Mouse (Mus musculus): ENCODE data around the gene Cfap157. TPM values are rescaled to one million over a fixed set of nuclear protein-coding genes. Genes with fewer than 3 reads are reported as not detected.

The Cfap157 gene
- polyA plus RNA-seq, 1 experiment: 0.81 TPM

DNA sequence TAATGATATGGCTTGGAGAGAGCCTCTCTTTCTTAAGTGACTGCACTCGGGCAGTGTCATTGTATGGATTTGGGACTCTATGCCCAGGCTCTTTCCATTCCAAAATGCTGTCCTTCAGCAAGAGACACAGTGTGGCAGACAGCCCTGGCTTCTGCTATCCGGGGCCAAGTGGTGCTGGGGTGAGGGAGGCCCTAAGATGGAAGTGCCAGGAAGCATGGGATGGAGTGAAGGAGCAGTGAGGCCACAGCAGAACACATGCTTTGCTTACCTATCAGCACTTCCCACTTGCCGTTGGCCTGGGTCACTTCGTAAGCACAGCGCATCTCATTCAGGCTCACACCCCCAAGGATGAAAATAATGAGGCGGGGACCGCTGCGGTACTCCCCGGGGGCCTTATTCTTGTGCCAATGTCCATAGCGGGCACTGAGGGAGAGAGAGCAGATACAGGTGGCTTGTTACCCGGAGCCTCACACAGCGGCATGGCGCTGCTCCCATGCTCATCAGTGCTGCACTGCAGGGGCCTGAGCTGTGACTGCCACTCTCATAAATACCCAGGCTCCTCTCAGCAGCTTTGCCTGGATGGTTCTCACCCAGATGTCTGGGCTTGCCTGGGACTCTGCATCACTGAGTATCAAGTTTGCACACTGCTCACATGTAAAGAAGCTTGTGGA is 11.7 kb upstream of the Cfap157 start:
- TF ChIP-seq USF1 (IDR thresholded peaks at IDR 0.05; ENCODE audit: low read depth): no peak
- TF ChIP-seq CTCF (IDR thresholded peaks at IDR 0.05; ENCODE audit: control insufficient read depth, insufficient read depth, insufficient read length): no peak
- no peak for TF ChIP-seq CEBPB (IDR thresholded peaks at IDR 0.05; ENCODE audit: low read depth)
- TF ChIP-seq MYOD1 (IDR thresholded peaks at IDR 0.05; ENCODE audit: control insufficient read depth, insufficient read length, low read depth): no peak
- TF ChIP-seq MAX (IDR thresholded peaks at IDR 0.05): no peak
- TF ChIP-seq MYOG (IDR thresholded peaks at IDR 0.05; ENCODE audit: control insufficient read depth, extremely low read depth, insufficient read length): no peak
- Histone ChIP-seq H3K4me3 (ENCODE audit: insufficient read depth, poor library complexity, severe bottlenecking) (no peak overlapping the region), H3K79me2 (ENCODE audit: control insufficient read depth, insufficient read depth) (no peaks in the 10 kb centered on the region), H3K36me3 (ENCODE audit: control insufficient read depth, insufficient read depth) (peaks cover 54% of the 10 kb centered on the region), H3ac (ENCODE audit: control insufficient read depth, insufficient read length, low read depth) (no peak overlapping the region), H3K27me3 (ENCODE audit: control insufficient read depth, insufficient read depth, insufficient read length) (no peaks in the 10 kb centered on the region), H3K79me3 (ENCODE audit: low read depth) (no peaks in the 10 kb centered on the region)

- Histone ChIP-seq H3K27me3 (ENCODE audit: control insufficient read depth, insufficient read depth, insufficient read length) (no peaks in the 10 kb centered on the region), H3K36me3 (ENCODE audit: control insufficient read depth, insufficient read depth) (peaks cover 20% of the 10 kb centered on the region), H3K4me3 (ENCODE audit: insufficient read depth, poor library complexity, severe bottlenecking) (no peak overlapping the region), H3K79me2 (ENCODE audit: control insufficient read depth, insufficient read depth) (no peaks in the 10 kb centered on the region), H3K79me3 (ENCODE audit: low read depth) (no peaks in the 10 kb centered on the region), H3ac (ENCODE audit: control insufficient read depth, insufficient read length, low read depth) (no peak overlapping the region)
- TF ChIP-seq MYOG (IDR thresholded peaks at IDR 0.05; ENCODE audit: control insufficient read depth, extremely low read depth, insufficient read length) (no peak), CEBPB (IDR thresholded peaks at IDR 0.05; ENCODE audit: low read depth) (peak; percentile 17)
Observed at GRCm38 (mm10) chr2:32791297-32791696, 7.1 kb upstream of the Cfap157 start.

DNA sequence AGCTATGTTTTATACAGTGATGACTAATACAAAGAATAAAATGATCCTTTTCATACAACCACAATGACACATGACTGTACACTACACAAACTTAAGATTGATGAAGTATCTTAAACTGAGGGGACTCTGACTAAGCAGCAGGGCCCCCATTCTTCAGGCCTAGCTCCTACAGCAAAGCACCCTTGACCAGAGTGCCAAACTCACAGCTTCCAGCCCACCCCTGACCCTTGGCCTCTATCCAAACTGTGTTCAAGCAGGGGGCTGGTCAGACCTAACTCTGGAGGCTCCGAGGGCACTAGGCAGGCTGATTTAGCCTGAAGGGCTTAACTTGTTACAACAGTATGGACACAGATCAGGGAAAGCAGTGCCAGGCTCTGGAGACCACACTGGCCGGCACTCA is 4.4 kb upstream of the Cfap157 start:
- Histone ChIP-seq H3ac (ENCODE audit: control insufficient read depth, insufficient read length, low read depth) (no peak overlapping the region), H3K36me3 (ENCODE audit: control insufficient read depth, insufficient read depth) (peaks cover 13% of the 10 kb centered on the region), H3K79me3 (ENCODE audit: low read depth) (no peaks in the 10 kb centered on the region), H3K79me2 (ENCODE audit: control insufficient read depth, insufficient read depth) (no peaks in the 10 kb centered on the region), H3K4me3 (ENCODE audit: insufficient read depth, poor library complexity, severe bottlenecking) (no peak overlapping the region), H3K27me3 (ENCODE audit: control insufficient read depth, insufficient read depth, insufficient read length) (no peaks in the 10 kb centered on the region)
- TF ChIP-seq MYOD1 (IDR thresholded peaks at IDR 0.05; ENCODE audit: control insufficient read depth, insufficient read length, low read depth): no peak
- no peak for TF ChIP-seq CTCF (IDR thresholded peaks at IDR 0.05; ENCODE audit: control insufficient read depth, insufficient read depth, insufficient read length)
- no peak for TF ChIP-seq USF1 (IDR thresholded peaks at IDR 0.05; ENCODE audit: low read depth)
- TF ChIP-seq CEBPB (IDR thresholded peaks at IDR 0.05; ENCODE audit: low read depth): no peak
- no peak for TF ChIP-seq FOSL1 (IDR thresholded peaks at IDR 0.05; ENCODE audit: insufficient read depth, low read length, poor library complexity, severe bottlenecking)
- TF ChIP-seq MYOG (IDR thresholded peaks at IDR 0.05; ENCODE audit: control insufficient read depth, extremely low read depth, insufficient read length): no peak
- no peak for TF ChIP-seq MAX (IDR thresholded peaks at IDR 0.05)

DNA sequence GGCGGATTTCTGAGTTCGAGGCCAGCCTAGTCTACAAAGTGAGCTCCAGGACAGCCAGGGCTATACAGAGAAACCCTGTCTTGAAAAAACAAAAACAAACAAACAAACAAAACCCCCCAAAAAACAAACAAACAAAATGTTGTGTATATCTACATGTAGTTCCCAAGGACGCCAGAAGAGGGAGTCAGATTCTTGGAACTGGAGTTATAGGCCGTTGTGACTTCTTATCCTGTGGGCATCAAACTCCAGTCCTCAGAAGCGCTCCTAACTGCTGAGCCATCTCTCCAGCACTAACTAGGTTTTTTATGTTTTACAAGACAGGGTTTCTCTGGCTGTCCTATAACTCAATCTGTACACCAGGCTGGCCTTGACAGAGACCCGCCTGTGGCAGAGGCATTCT is 2.9 kb upstream of the Cfap157 start:
- TF ChIP-seq MYOD1 (IDR thresholded peaks at IDR 0.05; ENCODE audit: control insufficient read depth, insufficient read length, low read depth) (no peak), MAX (IDR thresholded peaks at IDR 0.05) (no peak), USF1 (IDR thresholded peaks at IDR 0.05; ENCODE audit: low read depth) (no peak), FOSL1 (IDR thresholded peaks at IDR 0.05; ENCODE audit: insufficient read depth, low read length, poor library complexity, severe bottlenecking) (no peak), CEBPB (IDR thresholded peaks at IDR 0.05; ENCODE audit: low read depth) (no peak), MYOG (IDR thresholded peaks at IDR 0.05; ENCODE audit: control insufficient read depth, extremely low read depth, insufficient read length) (no peak), CTCF (IDR thresholded peaks at IDR 0.05; ENCODE audit: control insufficient read depth, insufficient read depth, insufficient read length) (no peak)
- H3K36me3 ChIP-seq (ENCODE audit: control insufficient read depth, insufficient read depth): peaks cover 6% of the 10 kb centered on the region
- no peak overlapping the region for H3K4me3 ChIP-seq (ENCODE audit: insufficient read depth, poor library complexity, severe bottlenecking)
- H3ac ChIP-seq (ENCODE audit: control insufficient read depth, insufficient read length, low read depth): no peak overlapping the region
- H3K79me2 ChIP-seq (ENCODE audit: control insufficient read depth, insufficient read depth): no peaks in the 10 kb centered on the region
- no peaks in the 10 kb centered on the region for H3K27me3 ChIP-seq (ENCODE audit: control insufficient read depth, insufficient read depth, insufficient read length)
- no peaks in the 10 kb centered on the region for H3K79me3 ChIP-seq (ENCODE audit: low read depth)

GRCm38 (mm10) chr2:32781710-32782109 is 2.5 kb downstream of the Cfap157 start:
- H3K27me3 ChIP-seq (ENCODE audit: control insufficient read depth, insufficient read depth, insufficient read length): no peaks in the 10 kb centered on the region
- TF ChIP-seq USF1 (IDR thresholded peaks at IDR 0.05; ENCODE audit: low read depth) (no peak), MYOG (IDR thresholded peaks at IDR 0.05; ENCODE audit: control insufficient read depth, extremely low read depth, insufficient read length) (no peak), CTCF (IDR thresholded peaks at IDR 0.05; ENCODE audit: control insufficient read depth, insufficient read depth, insufficient read length) (no peak), CEBPB (IDR thresholded peaks at IDR 0.05; ENCODE audit: low read depth) (no peak), MAX (IDR thresholded peaks at IDR 0.05) (no peak), FOSL1 (IDR thresholded peaks at IDR 0.05; ENCODE audit: insufficient read depth, low read length, poor library complexity, severe bottlenecking) (no peak), MYOD1 (IDR thresholded peaks at IDR 0.05; ENCODE audit: control insufficient read depth, insufficient read length, low read depth) (no peak)
- peaks cover 23% of the 10 kb centered on the region for H3K36me3 ChIP-seq (ENCODE audit: control insufficient read depth, insufficient read depth)
- no peak overlapping the region for H3ac ChIP-seq (ENCODE audit: control insufficient read depth, insufficient read length, low read depth)
- H3K4me3 ChIP-seq (ENCODE audit: insufficient read depth, poor library complexity, severe bottlenecking): no peak overlapping the region
- peaks cover 15% of the 10 kb centered on the region for H3K79me2 ChIP-seq (ENCODE audit: control insufficient read depth, insufficient read depth)
- peaks cover 3% of the 10 kb centered on the region for H3K79me3 ChIP-seq (ENCODE audit: low read depth)

DNA sequence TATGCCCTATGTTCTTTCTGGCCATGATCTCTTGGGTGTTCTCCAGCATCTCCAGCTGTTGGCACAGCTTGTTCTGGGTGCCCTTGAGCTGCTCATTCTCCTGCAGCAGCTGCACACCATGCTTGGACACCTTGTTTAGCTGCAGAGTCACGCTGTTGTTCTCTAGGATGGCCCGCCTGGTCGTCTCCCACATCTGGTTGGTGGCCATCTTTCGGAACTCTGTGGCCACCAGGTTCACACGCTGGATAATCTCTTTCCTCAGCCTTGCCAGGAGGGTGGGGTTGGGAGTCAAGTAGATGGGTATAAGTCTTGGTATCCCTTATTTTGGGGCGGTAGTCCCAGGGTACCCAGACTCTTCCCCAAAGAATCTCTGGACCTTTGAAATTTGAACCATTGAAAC is 4.5 kb downstream of the Cfap157 start:
- Histone ChIP-seq H3K79me3 (ENCODE audit: low read depth) (peaks cover 13% of the 10 kb centered on the region), H3K79me2 (ENCODE audit: control insufficient read depth, insufficient read depth) (peaks cover 27% of the 10 kb centered on the region), H3K27me3 (ENCODE audit: control insufficient read depth, insufficient read depth, insufficient read length) (no peaks in the 10 kb centered on the region), H3K4me3 (ENCODE audit: insufficient read depth, poor library complexity, severe bottlenecking) (no peak overlapping the region), H3K36me3 (ENCODE audit: control insufficient read depth, insufficient read depth) (peaks cover 24% of the 10 kb centered on the region), H3ac (ENCODE audit: control insufficient read depth, insufficient read length, low read depth) (no peak overlapping the region)
- no peak for TF ChIP-seq MYOD1 (IDR thresholded peaks at IDR 0.05; ENCODE audit: control insufficient read depth, insufficient read length, low read depth)
- TF ChIP-seq FOSL1 (IDR thresholded peaks at IDR 0.05; ENCODE audit: insufficient read depth, low read length, poor library complexity, severe bottlenecking): no peak
- TF ChIP-seq CEBPB (IDR thresholded peaks at IDR 0.05; ENCODE audit: low read depth): no peak
- TF ChIP-seq MAX (IDR thresholded peaks at IDR 0.05): no peak
- no peak for TF ChIP-seq USF1 (IDR thresholded peaks at IDR 0.05; ENCODE audit: low read depth)
- TF ChIP-seq MYOG (IDR thresholded peaks at IDR 0.05; ENCODE audit: control insufficient read depth, extremely low read depth, insufficient read length): no peak
- no peak for TF ChIP-seq CTCF (IDR thresholded peaks at IDR 0.05; ENCODE audit: control insufficient read depth, insufficient read depth, insufficient read length)

Measured in C2C12 (cell line).